Mouse (Mus musculus) midbrain, embryonic 15.5 days (tissue): ENCODE results near the gene Dlgap1. TPM values are rescaled to one million over a fixed set of nuclear protein-coding genes. Genes with fewer than 3 reads are reported as not detected.
A peak's percentile ranks its signal among the peaks of the same experiment; 100 is the strongest.

ENCODE experiments used
- ATAC-seq: fragments of 200-750 bp; cut with Nextera tagmentation; replicated peaks from 2 replicates; pipeline ENCODE4 v1.8.0; 2017; ENCODE audit warnings: moderate TSS enrichment
- H3K27ac ChIP-seq: fragments of 300-500 bp; sonication (generic); 2 replicates; pipeline ENCODE4 v1.5.1; 2015; ENCODE audit warnings: mild to moderate bottlenecking, inconsistent platforms
- H3K27me3 ChIP-seq: fragments of 300-500 bp; sonication (generic); replicated peaks from 2 replicates; pipeline ENCODE4 v1.6.1; 2015; ENCODE audit warnings: inconsistent platforms
- H3K36me3 ChIP-seq: fragments of 300-500 bp; sonication (generic); replicated peaks from 2 replicates; pipeline ENCODE4 v1.6.1; 2015; ENCODE audit warnings: inconsistent platforms
- H3K4me1 ChIP-seq: fragments of 300-500 bp; sonication (generic); 2 replicates; pipeline ENCODE4 v1.6.1; 2015; ENCODE audit warnings: inconsistent platforms
- H3K4me2 ChIP-seq: fragments of 300-500 bp; sonication (generic); 2 replicates; pipeline ENCODE4 v1.6.1; 2015; ENCODE audit warnings: inconsistent platforms, mild to moderate bottlenecking, moderate library complexity
- H3K4me3 ChIP-seq: fragments of 300-500 bp; sonication (generic); 2 replicates; pipeline ENCODE4 v1.5.1; 2015; ENCODE audit warnings: mild to moderate bottlenecking, inconsistent platforms
- H3K9ac ChIP-seq: fragments of 300-500 bp; sonication (generic); 2 replicates; pipeline ENCODE4 v1.6.1; 2015; ENCODE audit warnings: mild to moderate bottlenecking, inconsistent platforms
- H3K9me3 ChIP-seq: fragments of 300-500 bp; sonication (generic); 2 replicates; pipeline ENCODE4 v1.6.1; 2016; ENCODE audit warnings: inconsistent platforms
- WGBS: fragments of 180-500 bp; shearing (Covaris S2); methylation state at CpG from one replicate; pipeline ENCODE4 v1.1.7; 2015; ENCODE audit warnings: mixed read lengths; 5-methylcytosine and 5-hydroxymethylcytosine counted together
- microRNA counts: library from miRNA; unstranded; fragments of <30 nt; microRNA quantifications from one replicate; lab custom pipeline; 2016
- microRNA-seq: library from miRNA; unstranded; fragments of <30 nt; microRNA quantifications from one replicate; pipeline ENCODE4, GENCODE M21; 2016
- polyA plus RNA-seq: library from polyadenylated mRNA; unstranded; fragments of >200 nt; fragmentation: Nextera tagmentation; extraction: Ambion mirVana; gene quantifications from 2 replicates; pipeline ENCODE4 v1.2.1, GENCODE M21; 2015

Dlgap1 gene
- polyA plus RNA-seq, 1 experiment from 2014 or later: 28.4 TPM

DNA sequence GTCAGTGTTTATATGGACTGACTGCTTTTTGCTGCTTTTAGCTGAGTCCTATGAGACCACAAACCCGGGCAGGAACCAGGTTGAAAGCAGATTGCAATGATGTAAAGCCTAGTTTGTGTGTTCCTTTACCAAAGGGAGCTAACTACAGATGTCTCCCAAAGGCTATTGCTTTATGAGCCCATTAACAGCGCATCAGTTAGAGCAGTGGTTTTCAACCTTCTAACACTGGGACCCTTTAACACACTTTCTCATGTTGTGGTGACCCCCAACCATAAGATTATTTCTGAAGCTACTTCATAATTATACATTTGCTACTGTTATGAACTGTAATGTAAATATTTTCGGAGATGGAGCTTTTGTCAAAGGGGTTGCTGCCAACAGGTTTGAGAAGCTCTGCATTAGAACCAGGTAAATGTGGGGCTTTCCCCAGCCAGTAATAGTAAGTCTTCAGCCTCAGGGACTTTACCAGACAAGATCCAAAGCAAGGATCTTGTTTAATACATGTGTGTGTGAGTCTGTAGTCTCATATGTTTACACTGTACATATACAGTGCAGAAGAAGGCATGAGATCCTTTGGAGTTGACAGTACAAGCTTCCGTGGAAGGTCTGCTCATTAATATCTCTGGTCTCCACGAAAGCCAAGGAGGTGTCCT lies 899.8 kb downstream of the Dlgap1 start:
- H3K4me3 ChIP-seq: no peak overlapping the region
- H3K27ac ChIP-seq: no peak overlapping the region
- no peaks in the 10 kb centered on the region for H3K36me3 ChIP-seq
- H3K4me1 ChIP-seq: peaks cover 18% of the 10 kb centered on the region
- 91% methylated on average over 5 of the region's 5 CpGs for WGBS
- no peak overlapping the region for H3K4me2 ChIP-seq
- H3K9me3 ChIP-seq: no peaks in the 10 kb centered on the region
- no peaks in the 10 kb centered on the region for H3K27me3 ChIP-seq
- H3K9ac ChIP-seq: no peak overlapping the region
- no peak for ATAC-seq

DNA sequence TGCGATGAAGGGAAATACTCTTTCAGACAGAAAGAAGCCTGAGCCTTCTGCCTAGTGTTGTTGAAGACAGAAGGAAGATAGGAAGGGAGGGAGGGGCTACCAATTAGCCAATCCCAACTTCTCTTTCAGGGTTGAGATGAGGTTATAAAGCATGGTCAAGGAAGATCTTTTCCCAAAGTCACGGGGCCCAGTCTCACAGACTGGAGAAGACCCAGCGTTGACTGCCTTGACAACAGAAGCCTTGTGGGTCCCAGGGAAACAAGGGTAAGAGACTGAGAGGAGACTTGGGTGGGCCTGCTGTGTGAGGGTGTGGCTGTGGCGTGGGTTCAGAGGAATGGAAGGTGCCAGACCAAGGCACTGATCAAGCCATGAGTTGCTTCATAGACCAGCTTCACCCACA lies 901.7 kb downstream of the Dlgap1 start:
- H3K4me2 ChIP-seq: no peak overlapping the region
- H3K27me3 ChIP-seq: no peaks in the 10 kb centered on the region
- H3K9me3 ChIP-seq: no peaks in the 10 kb centered on the region
- no peak overlapping the region for H3K4me3 ChIP-seq
- H3K4me1 ChIP-seq: peaks cover 20% of the 10 kb centered on the region
- H3K9ac ChIP-seq: no peak overlapping the region
- no peak for ATAC-seq
- no peaks in the 10 kb centered on the region for H3K36me3 ChIP-seq
- H3K27ac ChIP-seq: no peak overlapping the region
- WGBS: 99% methylated on average over 4 of the region's 4 CpGs

MicroRNA genes within 50 kb of the gene (microRNA counts, 519-probe panel; counts per million panel counts)
- 1,585 counts per million, percentile 7 among the panel's probes with 10 or more counts for microRNA mmu-miR-1195 (lab: Ali Mortazavi, UCI)

Small RNA genes lying within 50 kb of the gene (microRNA-seq; reads per million reads assigned to microRNA genes)
- not detected for gene Mir1195
